Mouse (Mus musculus): Measurements from ENCODE around the gene Plbd2. TPM values are rescaled to one million over a fixed set of nuclear protein-coding genes. Genes with fewer than 3 reads are reported as not detected.

Plbd2 gene
- 34.7 and 35.6 TPM in 2 replicates for polyA plus RNA-seq (2012; rRNA removed)

DNA sequence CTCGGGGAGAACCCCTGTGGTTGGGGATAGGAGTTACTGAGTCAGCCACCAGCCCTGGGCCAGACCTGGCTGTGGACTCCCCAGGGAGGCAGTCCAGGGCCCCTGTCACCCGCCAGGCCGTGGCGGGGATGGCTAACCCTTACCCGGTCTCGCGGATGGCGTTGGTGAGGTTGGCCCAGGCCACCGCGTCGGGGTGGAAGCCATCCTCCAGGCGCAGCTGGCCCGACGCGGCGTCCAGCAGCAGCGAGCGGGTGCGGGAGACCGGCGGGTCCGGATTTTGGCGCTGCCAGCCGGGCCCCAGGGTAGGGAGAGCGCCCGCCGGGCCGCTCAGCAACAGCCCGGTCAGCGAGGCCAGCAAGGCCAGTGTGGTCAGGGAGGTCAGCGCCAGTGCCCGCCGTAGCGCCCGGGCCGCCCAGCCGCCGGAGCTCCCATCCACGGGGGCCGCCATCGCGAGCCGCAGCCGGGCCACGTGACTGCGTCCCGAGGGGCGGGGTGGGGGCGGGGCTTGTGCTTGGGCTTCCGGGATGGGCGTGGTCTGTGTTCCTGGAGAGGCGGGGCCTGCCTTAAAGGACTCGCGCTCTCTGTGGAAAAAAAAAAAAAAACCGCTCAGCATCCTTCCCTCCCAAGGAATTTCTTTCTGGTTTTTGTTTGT lies at the start of gene Plbd2:
Gene Plbd2 (minus strand): TSS at position 482 of the 652 bp plus-strand sequence.
- TF ChIP-seq CTCF (IDR thresholded peaks at IDR 0.05; ENCODE audit: extremely low read depth, insufficient read depth, insufficient read length, insufficient replicate concordance) (no peak), POLR2A (IDR thresholded peaks at IDR 0.05; ENCODE audit: low read depth, low read length) (peak; percentile 53)
- DNase-seq (ENCODE audit: low read depth in 1 of 2, low spot score in 2 of 2), result peak; percentile 61 to 74
- Histone ChIP-seq H3K27ac (ENCODE audit: insufficient read depth, low read length) (no peak within 1 kb of the TSS), H3K36me3 (ENCODE audit: control insufficient read depth, insufficient read depth, low read length) (0 out of 2 replicates have a peak, but pooled peaks cover 1% of the 10 kb centered on the region), H3K27me3 (ENCODE audit: control insufficient read depth, insufficient read depth, low read length) (no peaks in the 10 kb centered on the region), H3K4me1 (ENCODE audit: control insufficient read depth, insufficient read depth, insufficient read length) (peaks cover 3% of the 10 kb centered on the region), H3K4me3 (ENCODE audit: extremely low read depth, insufficient read depth, insufficient read length) (peak within 1 kb of the TSS; percentile 83)
- 1% methylated on average over 41 of the region's 55 CpGs for WGBS

DNA sequence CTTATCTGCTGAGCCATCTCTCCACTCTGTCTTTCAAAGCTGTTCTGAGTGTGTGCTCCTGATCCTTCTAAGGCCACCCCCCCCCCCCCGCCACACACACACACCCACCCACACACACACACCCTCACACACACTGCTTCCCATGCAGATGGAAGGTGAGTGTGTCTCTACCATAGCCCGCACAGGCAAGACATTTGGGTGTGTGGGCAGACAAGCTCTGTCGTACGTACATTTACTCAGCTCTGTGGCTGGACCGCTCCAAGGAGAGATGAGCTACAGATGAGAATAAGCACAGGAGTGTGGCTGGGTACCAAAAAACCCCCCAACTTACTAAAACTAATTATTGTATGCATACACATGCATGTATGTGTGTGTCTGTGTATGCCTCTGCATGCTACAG lies 47.2 kb upstream of the Plbd2 start:
- H3K4me1 ChIP-seq (ENCODE audit: control insufficient read depth, insufficient read depth, insufficient read length), result no peaks in the 10 kb centered on the region
- WGBS, result 98% methylated on average over 5 of the region's 5 CpGs

DNA sequence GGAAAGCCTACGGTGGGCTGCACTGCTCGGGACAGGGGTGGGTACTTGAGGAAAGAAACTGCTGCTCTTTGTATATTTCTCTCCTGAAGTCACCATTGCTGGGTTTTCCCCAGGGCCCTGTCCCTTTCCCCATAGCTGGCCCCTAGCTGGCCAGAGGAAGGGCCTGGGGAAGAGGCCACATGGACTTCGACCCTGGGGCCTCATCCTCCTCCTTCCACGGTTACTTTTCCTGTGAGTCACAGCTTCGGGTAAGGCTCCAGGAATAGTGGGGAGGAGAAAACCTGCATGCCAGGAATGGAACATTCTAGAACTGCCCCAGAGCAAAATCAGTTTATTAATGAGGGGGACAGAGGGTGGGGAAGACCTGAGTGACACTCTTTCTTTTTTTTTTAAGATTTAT lies 46.7 kb upstream of the Plbd2 start:
- Histone ChIP-seq H3K27ac (ENCODE audit: insufficient read depth, low read length) (no peak overlapping the region), H3K4me1 (ENCODE audit: control insufficient read depth, insufficient read depth, insufficient read length) (no peaks in the 10 kb centered on the region), H3K27me3 (ENCODE audit: control insufficient read depth, insufficient read depth, low read length) (no peaks in the 10 kb centered on the region), H3K4me3 (ENCODE audit: extremely low read depth, insufficient read depth, insufficient read length) (no peak overlapping the region), H3K36me3 (ENCODE audit: control insufficient read depth, insufficient read depth, low read length) (peaks cover 21% of the 10 kb centered on the region)
- WGBS, result 91% methylated on average over 5 of the region's 5 CpGs
- no peak for DNase-seq (ENCODE audit: low read depth in 1 of 2, low spot score in 2 of 2)
- no peak for TF ChIP-seq POLR2A (IDR thresholded peaks at IDR 0.05; ENCODE audit: low read depth, low read length)
- TF ChIP-seq CTCF (IDR thresholded peaks at IDR 0.05; ENCODE audit: extremely low read depth, insufficient read depth, insufficient read length, insufficient replicate concordance), result no peak

More for the DNA sequence above, 47.2 kb upstream of the Plbd2 start:
- DNase-seq (ENCODE audit: low read depth in 1 of 2, low spot score in 2 of 2), result no peak
- Histone ChIP-seq H3K36me3 (ENCODE audit: control insufficient read depth, insufficient read depth, low read length) (peaks cover 25% of the 10 kb centered on the region), H3K27ac (ENCODE audit: insufficient read depth, low read length) (no peak overlapping the region), H3K4me3 (ENCODE audit: extremely low read depth, insufficient read depth, insufficient read length) (no peak overlapping the region), H3K27me3 (ENCODE audit: control insufficient read depth, insufficient read depth, low read length) (no peaks in the 10 kb centered on the region)
- TF ChIP-seq CTCF (IDR thresholded peaks at IDR 0.05; ENCODE audit: extremely low read depth, insufficient read depth, insufficient read length, insufficient replicate concordance) (no peak), POLR2A (IDR thresholded peaks at IDR 0.05; ENCODE audit: low read depth, low read length) (no peak)

DNA sequence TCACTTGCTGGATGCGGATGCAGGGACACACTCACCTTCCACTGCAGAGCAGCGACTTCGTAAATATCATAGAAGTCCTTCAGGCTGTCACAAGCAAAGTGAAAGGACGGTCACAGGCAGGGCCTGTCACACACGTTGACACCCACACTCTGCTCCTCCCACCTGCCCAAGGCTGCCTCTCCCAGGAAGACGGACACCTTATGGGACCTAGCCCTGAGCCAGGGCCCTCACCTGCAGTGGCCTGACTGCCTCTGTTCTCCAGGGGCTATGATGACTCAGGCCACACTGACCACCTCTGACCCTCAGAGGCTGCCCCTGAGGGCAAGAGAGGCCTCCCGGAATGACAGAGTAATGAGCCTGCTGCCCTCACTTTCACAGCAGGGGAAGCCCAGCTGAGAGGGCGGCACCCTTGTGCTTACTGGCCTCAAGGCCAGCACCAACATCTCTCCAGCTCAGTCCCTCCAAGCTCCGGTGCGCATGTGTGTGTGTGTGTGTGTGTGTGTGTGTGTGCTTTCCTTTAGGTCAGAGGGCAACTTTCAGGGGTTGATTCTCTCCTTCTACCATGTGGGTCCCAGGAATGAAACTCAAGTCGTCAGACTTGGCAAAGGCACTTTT lies 44.9 kb upstream of the Plbd2 start:
- WGBS, result 97% methylated on average over 11 of the region's 11 CpGs
- DNase-seq (ENCODE audit: low read depth in 1 of 2, low spot score in 2 of 2), result no peak
- H3K4me1 ChIP-seq (ENCODE audit: control insufficient read depth, insufficient read depth, insufficient read length), result no peaks in the 10 kb centered on the region
- no peak overlapping the region for H3K4me3 ChIP-seq (ENCODE audit: extremely low read depth, insufficient read depth, insufficient read length)
- no peaks in the 10 kb centered on the region for H3K27me3 ChIP-seq (ENCODE audit: control insufficient read depth, insufficient read depth, low read length)
- TF ChIP-seq CTCF (IDR thresholded peaks at IDR 0.05; ENCODE audit: extremely low read depth, insufficient read depth, insufficient read length, insufficient replicate concordance) (no peak), POLR2A (IDR thresholded peaks at IDR 0.05; ENCODE audit: low read depth, low read length) (no peak)
- H3K36me3 ChIP-seq (ENCODE audit: control insufficient read depth, insufficient read depth, low read length), result peaks cover 14% of the 10 kb centered on the region
- H3K27ac ChIP-seq (ENCODE audit: insufficient read depth, low read length), result no peak overlapping the region

DNA sequence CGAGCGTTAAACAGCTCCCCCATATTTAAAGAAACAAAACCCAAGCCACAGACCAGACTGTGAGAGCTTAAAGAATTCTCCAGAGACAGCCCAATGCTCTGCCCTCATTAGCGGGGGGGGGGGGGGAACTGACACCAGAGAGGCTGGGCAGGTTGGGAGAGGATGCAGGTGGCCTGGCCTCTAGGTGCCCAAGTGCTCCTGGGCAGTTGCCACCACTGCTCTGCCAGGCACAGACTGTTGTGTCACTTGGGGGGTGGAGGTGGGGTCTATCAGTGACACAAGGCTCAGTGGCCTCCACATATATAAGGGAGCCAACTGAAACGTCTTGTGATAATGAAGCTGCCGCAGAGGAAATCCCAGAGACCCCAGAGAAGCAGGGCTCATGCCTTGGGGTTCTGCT lies 33.2 kb upstream of the Plbd2 start:
- peaks cover 22% of the 10 kb centered on the region for H3K36me3 ChIP-seq (ENCODE audit: control insufficient read depth, insufficient read depth, low read length)
- no peak overlapping the region for H3K4me3 ChIP-seq (ENCODE audit: extremely low read depth, insufficient read depth, insufficient read length)
- H3K4me1 ChIP-seq (ENCODE audit: control insufficient read depth, insufficient read depth, insufficient read length), result no peaks in the 10 kb centered on the region
- 34% methylated on average over 5 of the region's 5 CpGs for WGBS
- H3K27ac ChIP-seq (ENCODE audit: insufficient read depth, low read length), result no peak overlapping the region
- DNase-seq (ENCODE audit: low read depth in 1 of 2, low spot score in 2 of 2), result no peak
- no peak for TF ChIP-seq POLR2A (IDR thresholded peaks at IDR 0.05; ENCODE audit: low read depth, low read length)
- no peak for TF ChIP-seq CTCF (IDR thresholded peaks at IDR 0.05; ENCODE audit: extremely low read depth, insufficient read depth, insufficient read length, insufficient replicate concordance)
- H3K27me3 ChIP-seq (ENCODE audit: control insufficient read depth, insufficient read depth, low read length), result no peaks in the 10 kb centered on the region

DNA sequence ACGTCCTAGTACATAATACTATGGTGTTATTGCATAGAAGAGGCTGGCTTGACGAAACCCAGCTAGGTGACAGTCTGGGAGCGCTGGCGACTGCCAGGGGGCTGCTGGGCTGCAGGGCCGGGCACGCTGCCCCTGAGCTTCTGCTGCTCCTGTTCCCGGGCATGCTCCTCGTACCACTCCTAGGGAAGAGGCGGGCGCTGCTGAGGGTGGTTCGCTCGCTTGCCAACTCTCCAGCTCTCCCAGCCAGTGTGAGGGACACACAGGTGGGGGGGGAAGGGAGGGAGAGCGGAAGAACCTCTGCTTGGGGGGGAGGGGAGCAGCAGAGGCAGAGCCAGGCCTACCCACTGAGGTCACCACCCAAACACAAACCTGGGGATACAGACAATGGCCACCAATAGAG lies 32.6 kb upstream of the Plbd2 start:
- Histone ChIP-seq H3K27ac (ENCODE audit: insufficient read depth, low read length) (no peak overlapping the region), H3K36me3 (ENCODE audit: control insufficient read depth, insufficient read depth, low read length) (peaks cover 22% of the 10 kb centered on the region), H3K4me1 (ENCODE audit: control insufficient read depth, insufficient read depth, insufficient read length) (no peaks in the 10 kb centered on the region), H3K4me3 (ENCODE audit: extremely low read depth, insufficient read depth, insufficient read length) (no peak overlapping the region), H3K27me3 (ENCODE audit: control insufficient read depth, insufficient read depth, low read length) (no peaks in the 10 kb centered on the region)
- 94% methylated on average over 12 of the region's 13 CpGs for WGBS
- DNase-seq (ENCODE audit: low read depth in 1 of 2, low spot score in 2 of 2), result no peak
- TF ChIP-seq POLR2A (IDR thresholded peaks at IDR 0.05; ENCODE audit: low read depth, low read length) (no peak), CTCF (IDR thresholded peaks at IDR 0.05; ENCODE audit: extremely low read depth, insufficient read depth, insufficient read length, insufficient replicate concordance) (no peak)

DNA sequence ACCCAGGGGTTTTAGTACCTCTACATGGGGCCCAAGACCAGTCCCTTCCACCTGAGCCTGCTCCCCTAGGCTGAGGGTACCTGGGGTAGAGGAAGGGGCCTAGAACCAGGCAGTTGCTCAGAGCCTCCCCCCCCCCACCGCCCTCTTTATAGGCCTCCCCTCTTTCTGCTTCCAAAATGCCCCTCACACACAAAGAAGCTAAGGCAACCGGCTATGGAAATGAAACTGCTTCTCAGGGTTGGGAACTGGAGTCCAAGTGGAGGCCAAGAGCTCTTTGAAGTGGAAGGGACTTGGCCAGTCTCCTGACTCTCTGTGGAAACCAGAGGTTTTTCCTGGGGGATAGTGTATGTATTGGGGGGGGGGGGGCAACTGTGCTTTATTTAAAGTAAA lies 31.3 kb upstream of the Plbd2 start:
- no peak overlapping the region for H3K27ac ChIP-seq (ENCODE audit: insufficient read depth, low read length)
- H3K36me3 ChIP-seq (ENCODE audit: control insufficient read depth, insufficient read depth, low read length), result peaks cover 19% of the 10 kb centered on the region
- H3K4me3 ChIP-seq (ENCODE audit: extremely low read depth, insufficient read depth, insufficient read length), result no peak overlapping the region
- no peaks in the 10 kb centered on the region for H3K27me3 ChIP-seq (ENCODE audit: control insufficient read depth, insufficient read depth, low read length)
- no peaks in the 10 kb centered on the region for H3K4me1 ChIP-seq (ENCODE audit: control insufficient read depth, insufficient read depth, insufficient read length)
- DNase-seq (ENCODE audit: low read depth in 1 of 2, low spot score in 2 of 2), result no peak
- no peak for TF ChIP-seq POLR2A (IDR thresholded peaks at IDR 0.05; ENCODE audit: low read depth, low read length)
- no peak for TF ChIP-seq CTCF (IDR thresholded peaks at IDR 0.05; ENCODE audit: extremely low read depth, insufficient read depth, insufficient read length, insufficient replicate concordance)
- 89% methylated on average over 2 of the region's 2 CpGs for WGBS
